Mouse (Mus musculus) thymus, adult 2 months (tissue): ENCODE measurements around the gene Wdr53.

Experiments
- CTCF ChIP-seq: fragments of 200-500 bp; IDR thresholded peaks from 2 replicates; pipeline ENCODE4 v1.5.1; 2012; ENCODE audit warnings: mild to moderate bottlenecking, control low read depth, low read length, moderate library complexity, borderline replicate concordance; ENCODE audit not compliant: control insufficient read depth, poor library complexity, insufficient read depth; ENCODE audit errors: extremely low read depth
- POLR2A ChIP-seq: fragments of 200-500 bp; IDR thresholded peaks from 2 replicates; pipeline ENCODE4 v1.6.1; 2012; ENCODE audit warnings: mild to moderate bottlenecking, low read length, control low read depth, moderate library complexity; ENCODE audit not compliant: control insufficient read depth, poor library complexity, insufficient read depth; ENCODE audit errors: extremely low read depth

DNA sequence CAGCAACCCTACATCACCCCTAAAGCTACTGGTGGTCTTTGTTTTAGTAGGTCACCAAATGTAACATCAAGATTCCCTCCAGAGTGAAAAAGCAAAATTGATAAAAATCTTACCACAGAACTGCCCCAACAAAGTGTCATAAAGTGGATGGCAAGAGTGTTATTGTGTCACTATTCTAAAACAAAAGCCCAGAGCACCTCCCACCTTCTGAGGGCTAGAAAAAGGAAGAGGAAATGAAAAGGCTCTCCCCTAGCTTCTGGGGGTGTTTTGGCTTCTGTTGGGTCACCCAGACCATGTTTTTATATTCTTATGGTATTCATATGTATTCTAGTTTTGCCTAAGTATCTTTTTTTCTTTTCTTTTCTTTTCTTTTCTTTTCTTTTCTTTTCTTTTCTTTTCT lies 24.6 kb upstream of the Wdr53 start:
- no peak for TF ChIP-seq POLR2A
- no peak for TF ChIP-seq CTCF
